Mouse (Mus musculus) midbrain, postnatal 0 days (tissue): ENCODE data around the gene Defb7. TPM values are rescaled to one million over a fixed set of nuclear protein-coding genes. Genes with fewer than 3 reads are reported as not detected.

ENCODE experiments used
- ATAC-seq: fragments of 200-750 bp; cut with Nextera tagmentation; 2 replicates; pipeline ENCODE4 v1.8.0; 2017; ENCODE audit warnings: moderate number of reproducible peaks, mild to moderate bottlenecking, moderate TSS enrichment, moderate library complexity; ENCODE audit not compliant: low FRiP score
- DNase-seq: peaks from one replicate; pipeline ENCODE4 v3.0.0-alpha.2; 2015; ENCODE audit warnings: low spot score
- H3K27ac ChIP-seq: fragments of 300-500 bp; sonication (generic); 2 replicates; pipeline ENCODE4 v1.5.1; 2014; ENCODE audit warnings: low read depth, mild to moderate bottlenecking, low read length, mixed read lengths
- H3K27me3 ChIP-seq: fragments of 300-500 bp; sonication (generic); 2 replicates; pipeline ENCODE4 v1.6.1; 2014; ENCODE audit warnings: low read length, control low read depth, mixed read lengths; ENCODE audit not compliant: insufficient read depth
- H3K36me3 ChIP-seq: fragments of 300-500 bp; sonication (generic); 2 replicates; pipeline ENCODE4 v1.6.1; 2014; ENCODE audit warnings: low read length, control low read depth, mixed read lengths; ENCODE audit not compliant: insufficient read depth
- H3K4me1 ChIP-seq: fragments of 300-500 bp; sonication (generic); 2 replicates; pipeline ENCODE4 v1.6.1; 2014; ENCODE audit warnings: mild to moderate bottlenecking, control low read depth, antibody characterized with exemption, low read length, mixed read lengths; ENCODE audit not compliant: insufficient read depth
- H3K4me2 ChIP-seq: fragments of 300-500 bp; sonication (generic); 2 replicates; pipeline ENCODE4 v1.6.1; 2014; ENCODE audit warnings: low read depth, mild to moderate bottlenecking, low read length, mixed read lengths; ENCODE audit not compliant: poor library complexity, severe bottlenecking
- H3K4me3 ChIP-seq: fragments of 300-500 bp; sonication (generic); 2 replicates; pipeline ENCODE4 v1.5.1; 2014; ENCODE audit warnings: low read depth, mild to moderate bottlenecking, low read length, moderate library complexity
- H3K9ac ChIP-seq: fragments of 300-500 bp; sonication (generic); replicated peaks from 2 replicates; pipeline ENCODE4 v1.6.1; 2014; ENCODE audit warnings: mild to moderate bottlenecking, low read length, moderate library complexity, mixed read lengths; ENCODE audit not compliant: poor library complexity, severe bottlenecking
- H3K9me3 ChIP-seq: fragments of 300-500 bp; sonication (generic); 2 replicates; pipeline ENCODE4 v1.6.1; 2016; ENCODE audit warnings: low read length, control low read depth
- CTCF ChIP-seq: IDR thresholded peaks from 2 replicates; pipeline ENCODE4 v1.5.1; 2016; ENCODE audit warnings: antibody characterized with exemption, mild to moderate bottlenecking
- WGBS: fragments of 180-500 bp; shearing (Covaris S2); extraction: QIAGEN DNeasy Blood & Tissue Kit; methylation state at CpG from one replicate; pipeline ENCODE4 v1.1.7; 2014; 5-methylcytosine and 5-hydroxymethylcytosine counted together
- polyA plus RNA-seq: library from polyadenylated mRNA; unstranded; fragments of >200 nt; fragmentation: Nextera tagmentation; extraction: Ambion mirVana; gene quantifications from 2 replicates; pipeline ENCODE4 v1.2.1, GENCODE M21; 2015
- total RNA-seq: library from RNA; depleted of rRNA; stranded (reverse); fragments of >200 nt; gene quantifications from 2 replicates; pipeline ENCODE4 v1.2.3, GENCODE M21; 2014; rRNA removed

Defb7 gene
- total RNA-seq (not detected in 2 replicates), polyA plus RNA-seq (not detected in 2 replicates)

DNA sequence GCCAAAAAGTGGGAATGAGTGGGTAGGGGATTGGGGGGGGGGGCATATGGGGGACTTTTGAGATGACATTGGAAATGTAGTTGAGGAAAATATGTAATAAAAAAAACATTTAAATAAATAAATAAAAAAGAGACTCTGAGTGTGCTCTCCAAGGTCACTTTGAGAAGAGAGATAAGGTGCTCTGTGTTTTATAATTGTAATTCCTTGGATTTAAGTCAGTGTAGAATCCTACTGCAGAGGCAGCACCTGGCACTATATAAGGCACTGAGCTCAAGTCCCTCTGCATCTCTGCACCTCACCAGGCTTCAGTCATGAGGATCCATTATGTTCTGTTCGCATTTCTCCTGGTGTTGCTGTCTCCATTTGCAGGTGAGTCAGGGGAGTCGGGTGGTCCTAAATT lies at the start of gene Defb7:
Gene Defb7, plus strand, starts transcription at position 301 of the 400 bp plus-strand sequence.
- ATAC-seq = no peak
- no peak within 1 kb of the TSS for H3K4me3 ChIP-seq
- H3K36me3 ChIP-seq = no peaks in the 10 kb centered on the region
- H3K4me1 ChIP-seq = no peaks in the 10 kb centered on the region
- 73% methylated on average over 2 of the region's 2 CpGs for WGBS
- H3K27me3 ChIP-seq = no peaks in the 10 kb centered on the region
- DNase-seq = no peak
- H3K9me3 ChIP-seq = peaks cover 7% of the 10 kb centered on the region; the same call in 1 of the 2 replicates
- TF ChIP-seq CTCF = no peak
- H3K9ac ChIP-seq = no peak within 1 kb of the TSS
- H3K4me2 ChIP-seq = no peak within 1 kb of the TSS
- no peak within 1 kb of the TSS for H3K27ac ChIP-seq

DNA sequence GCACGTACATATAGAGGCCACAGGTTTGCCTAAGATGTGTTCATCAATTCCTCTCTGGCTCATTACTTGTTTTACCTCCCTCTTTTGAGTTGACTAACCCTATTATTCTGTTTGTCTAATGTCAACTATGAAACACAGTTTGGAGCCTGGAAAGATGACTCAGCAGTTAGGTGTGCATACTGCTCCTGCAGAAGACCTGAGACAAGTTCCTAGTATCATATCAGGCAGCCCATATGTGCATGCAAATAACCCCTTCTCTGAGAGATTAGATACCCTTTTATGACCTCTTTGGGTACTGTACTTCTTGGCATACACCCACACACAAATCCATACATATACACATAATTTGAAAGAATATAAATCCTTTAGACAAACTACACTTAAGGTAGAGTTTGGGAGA lies 48.5 kb upstream of the Defb7 start:
- H3K27me3 ChIP-seq = no peaks in the 10 kb centered on the region

DNA sequence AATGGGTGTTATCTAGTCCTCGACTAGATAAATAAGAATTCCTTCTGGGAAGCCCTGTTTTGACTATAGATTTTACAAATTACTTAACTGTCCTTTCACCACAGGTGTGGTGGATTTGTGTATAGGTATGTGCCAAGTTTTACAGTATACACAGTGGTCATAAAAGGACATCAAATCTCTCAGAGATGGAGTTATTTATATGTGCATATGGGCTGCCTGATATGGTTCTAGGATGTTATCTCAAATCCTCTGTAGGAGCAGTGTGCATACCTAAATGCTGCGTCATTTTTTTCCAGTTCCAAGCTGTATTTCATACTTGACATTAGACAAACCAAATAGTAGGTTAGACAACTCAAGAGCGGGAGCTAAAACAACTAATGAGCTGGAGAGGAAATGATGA lies 33.5 kb upstream of the Defb7 start:
- no peak overlapping the region for H3K4me3 ChIP-seq
- no peak for TF ChIP-seq CTCF
- no peaks in the 10 kb centered on the region for H3K4me1 ChIP-seq
- H3K9ac ChIP-seq = no peak overlapping the region
- no peaks in the 10 kb centered on the region for H3K27me3 ChIP-seq
- WGBS = 69% methylated on average over 3 of the region's 3 CpGs
- peaks cover 12% of the 10 kb centered on the region for H3K9me3 ChIP-seq
- DNase-seq (no peak), ATAC-seq (no peak)
- no peak overlapping the region for H3K27ac ChIP-seq
- H3K36me3 ChIP-seq = no peaks in the 10 kb centered on the region
- no peak overlapping the region for H3K4me2 ChIP-seq

More for the DNA sequence above, 48.5 kb upstream of the Defb7 start:
- Histone ChIP-seq H3K27ac (no peak overlapping the region), H3K36me3 (no peaks in the 10 kb centered on the region), H3K4me1 (no peaks in the 10 kb centered on the region), H3K9ac (no peak overlapping the region), H3K9me3 (0 out of 2 replicates have a peak, but pooled peaks cover 8% of the 10 kb centered on the region), H3K4me3 (no peak overlapping the region), H3K4me2 (no peak overlapping the region)
- 68% methylated on average over 1 of the region's 1 CpGs for WGBS
- ATAC-seq (no peak), DNase-seq (no peak)
- TF ChIP-seq CTCF = no peak

DNA sequence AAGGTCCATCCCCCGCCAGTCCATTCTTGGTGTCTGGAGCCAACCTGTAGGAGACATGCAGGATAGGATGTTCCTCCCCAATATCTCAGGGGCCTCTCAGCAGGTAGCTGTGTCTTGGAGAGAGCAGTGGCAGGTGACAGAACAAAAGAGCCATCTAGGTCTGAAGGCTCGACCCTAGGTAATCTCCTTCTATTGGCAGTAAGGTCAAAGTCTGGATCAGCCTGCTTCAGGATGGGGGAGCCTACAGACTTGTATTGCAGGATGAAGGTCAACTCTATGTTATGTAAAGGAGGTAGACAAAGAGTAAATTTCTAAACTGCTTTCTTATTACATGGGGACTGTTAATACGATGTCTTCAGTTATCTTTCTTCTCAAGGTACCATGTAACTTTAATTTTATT lies 25.9 kb upstream of the Defb7 start:
- WGBS = 70% methylated on average over 3 of the region's 3 CpGs
- H3K4me2 ChIP-seq = no peak overlapping the region
- H3K4me3 ChIP-seq = no peak overlapping the region
- H3K27me3 ChIP-seq = no peaks in the 10 kb centered on the region
- no peaks in the 10 kb centered on the region for H3K36me3 ChIP-seq
- no peaks in the 10 kb centered on the region for H3K4me1 ChIP-seq
- DNase-seq (no peak), ATAC-seq (no peak)
- H3K9me3 ChIP-seq = no peaks in the 10 kb centered on the region; the same call in none of the 2 replicates
- no peak overlapping the region for H3K27ac ChIP-seq
- no peak for TF ChIP-seq CTCF
- no peak overlapping the region for H3K9ac ChIP-seq

DNA sequence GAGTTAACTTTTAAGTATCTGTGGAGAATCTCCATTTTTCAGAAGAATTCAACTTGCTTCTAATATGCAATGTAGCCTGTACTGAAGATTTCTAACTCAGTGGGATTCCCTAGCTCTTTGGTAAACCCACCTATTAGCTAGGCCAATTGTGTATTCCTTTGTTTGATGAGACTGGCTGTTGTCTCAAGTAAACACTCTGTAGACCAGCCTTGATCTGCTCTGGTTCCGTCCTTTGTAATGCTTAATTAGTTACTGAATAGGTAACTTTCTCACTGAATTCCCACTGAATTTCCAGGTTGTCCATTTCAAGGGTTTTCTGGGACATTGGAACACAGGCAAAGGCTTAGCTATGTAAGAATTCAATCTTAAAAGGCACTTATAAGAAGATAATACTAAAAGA lies 5.6 kb downstream of the Defb7 start:
- Histone ChIP-seq H3K27ac (no peak overlapping the region), H3K36me3 (no peaks in the 10 kb centered on the region), H3K4me1 (no peaks in the 10 kb centered on the region), H3K27me3 (no peaks in the 10 kb centered on the region), H3K9ac (no peak overlapping the region), H3K4me2 (no peak overlapping the region), H3K9me3 (peaks cover 22% of the 10 kb centered on the region; the same call in 1 of the 2 replicates), H3K4me3 (no peak overlapping the region)
- no peak for TF ChIP-seq CTCF
- no peak for DNase-seq
- ATAC-seq = no peak
- 81% methylated on average over 1 of the region's 1 CpGs for WGBS

DNA sequence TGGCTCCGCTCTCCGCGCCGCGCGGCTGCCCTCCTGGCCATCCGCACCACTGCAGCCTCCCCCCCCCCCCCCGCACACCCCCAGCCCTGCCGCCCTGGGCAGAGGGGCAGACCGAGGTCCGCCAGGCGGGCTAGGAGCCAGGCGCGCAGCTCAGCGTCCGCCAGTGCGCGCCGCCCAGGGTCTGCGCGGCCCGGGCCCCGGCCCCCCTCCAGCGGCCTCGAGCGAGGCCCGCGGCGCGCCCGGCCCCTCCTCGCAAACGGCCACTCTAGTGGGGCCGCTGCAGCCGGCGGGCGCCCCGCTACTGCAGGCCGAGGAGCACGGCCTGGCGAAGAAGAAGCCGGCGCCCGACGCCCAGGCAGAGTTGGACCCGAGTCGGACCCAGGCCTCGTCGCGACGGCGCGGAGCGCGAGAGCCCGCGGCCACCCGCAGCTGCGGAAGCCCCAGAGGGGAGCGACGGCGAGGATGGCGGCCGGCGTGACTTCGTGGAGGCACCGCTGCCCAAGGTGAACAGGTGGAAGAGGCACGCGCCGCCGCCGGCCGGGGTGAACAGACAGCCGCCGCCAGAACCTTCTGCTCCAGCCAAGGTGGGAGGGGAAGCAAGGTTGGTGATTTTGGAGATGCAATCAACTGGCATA lies 40.4 kb downstream of the Defb7 start:
- Histone ChIP-seq H3K9ac (0 out of 2 replicates have a peak overlapping the region, but pooled peaks have one; percentile 29), H3K27ac (no peak overlapping the region), H3K4me2 (peak overlapping the region; percentile 52), H3K4me3 (peak overlapping the region; percentile 26), H3K9me3 (peaks cover 35% of the 10 kb centered on the region; the same call in 1 of the 2 replicates), H3K27me3 (no peaks in the 10 kb centered on the region), H3K36me3 (no peaks in the 10 kb centered on the region), H3K4me1 (no peaks in the 10 kb centered on the region)
- 14% methylated on average over 50 of the region's 75 CpGs for WGBS
- no peak for DNase-seq
- ATAC-seq = peak; percentile 49; the same call in 1 of the 2 replicates
- TF ChIP-seq CTCF = no peak
